Comparison of ENCODE assay signal across 9 mouse cellular contexts in genomic region chr19:53838850-53839249, GRCm38 (mm10). TPM values are rescaled to one million over a fixed set of nuclear protein-coding genes. Genes with fewer than 3 reads are reported as not detected.
A peak's percentile ranks its signal among the peaks of the same experiment; 100 is the strongest.
DNase-seq lines count a peak whose midpoint lies in the region; ATAC-seq and TF ChIP-seq lines count a peak whose summit lies in the region.
"Had no signal": no experiment of that assay in that cellular context is flagged by ENCODE, and none has a peak within 500 bp of the region (broad histone marks: within the 10 kb centered on the region; RNA-seq: fewer than 3 reads in every experiment).

No protein-coding gene starts in this region.

- H3K27me3 ChIP-seq in kidney, postnatal 0 days (ENCODE audit: insufficient read depth, low read length), result no peaks in the 10 kb centered on the region
- no peaks in the 10 kb centered on the region for H3K27me3 ChIP-seq in kidney, embryonic 15.5 days
- no peaks in the 10 kb centered on the region for H3K27me3 ChIP-seq in forebrain, embryonic 15.5 days

- H3K9me3 ChIP-seq in kidney, postnatal 0 days (replicated peaks; ENCODE audit: low read length), result no peaks in the 10 kb centered on the region
- no peaks in the 10 kb centered on the region for H3K9me3 ChIP-seq in kidney, embryonic 15.5 days (replicated peaks)
- no peaks in the 10 kb centered on the region for H3K9me3 ChIP-seq in forebrain, embryonic 15.5 days
- H3K9me3 ChIP-seq: hindbrain, embryonic 10.5 days had no signal

- H3K4me3 ChIP-seq in kidney, postnatal 0 days (replicated peaks; ENCODE audit: low read depth, low read length), result no peak overlapping the region
- H3K4me3 ChIP-seq in kidney, embryonic 15.5 days (replicated peaks), result no peak overlapping the region
- no peak overlapping the region for H3K4me3 ChIP-seq in forebrain, embryonic 15.5 days
- H3K4me3 ChIP-seq: erythroblast, embryonic 14.5 days; hindbrain, embryonic 10.5 days had no signal

- no peaks in the 10 kb centered on the region; the same call in 1 of the 2 replicates for H3K4me1 ChIP-seq in kidney, postnatal 0 days (replicated peaks; ENCODE audit: insufficient read depth, low read length)
- peaks cover 17% of the 10 kb centered on the region for H3K4me1 ChIP-seq in kidney, embryonic 15.5 days
- peaks cover 34% of the 10 kb centered on the region for H3K4me1 ChIP-seq in forebrain, embryonic 15.5 days

- no peak overlapping the region for H3K4me2 ChIP-seq in kidney, postnatal 0 days (ENCODE audit: low read length)
- H3K4me2 ChIP-seq in kidney, embryonic 15.5 days, result no peak overlapping the region
- no peak overlapping the region for H3K4me2 ChIP-seq in forebrain, embryonic 15.5 days (replicated peaks)

- no peak for DNase-seq in kidney, postnatal 0 days (ENCODE audit: low spot score)
- peak; percentile 44 for DNase-seq in adipocyte (ENCODE audit: low spot score)
- DNase-seq in retina, postnatal 1 day, result peak; percentile 51
- no peak for DNase-seq in layer of hippocampus, adult 9-11 months
- no peak for DNase-seq in right cerebral cortex, postnatal 14 days

- ATAC-seq in kidney, postnatal 0 days (replicated peaks; ENCODE audit: low FRiP score, low read depth), result no peak
- ATAC-seq in kidney, embryonic 15.5 days (replicated peaks; ENCODE audit: low FRiP score), result no peak
- no peak for ATAC-seq in forebrain, embryonic 15.5 days (replicated peaks)

- no peak overlapping the region for H3K27ac ChIP-seq in kidney, postnatal 0 days
- no peak overlapping the region for H3K27ac ChIP-seq in kidney, embryonic 15.5 days
- H3K27ac ChIP-seq in forebrain, embryonic 15.5 days (replicated peaks), result peak overlapping the region; percentile 31; the same call in 1 of the 2 replicates
- H3K27ac ChIP-seq: hindbrain, embryonic 10.5 days had no signal

- H3K36me3 ChIP-seq in kidney, postnatal 0 days (ENCODE audit: insufficient read depth, low read length), result no peaks in the 10 kb centered on the region
- no peaks in the 10 kb centered on the region for H3K36me3 ChIP-seq in kidney, embryonic 15.5 days
- no peaks in the 10 kb centered on the region for H3K36me3 ChIP-seq in forebrain, embryonic 15.5 days
- H3K36me3 ChIP-seq: hindbrain, embryonic 10.5 days had no signal

- TF ChIP-seq CTCF in kidney, postnatal 0 days (IDR thresholded peaks at IDR 0.05; ENCODE audit: low read depth), result peak; percentile 58

- H3K9ac ChIP-seq in kidney, postnatal 0 days (ENCODE audit: low read depth, low read length), result no peak overlapping the region
- no peak overlapping the region for H3K9ac ChIP-seq in kidney, embryonic 15.5 days
- no peak overlapping the region for H3K9ac ChIP-seq in forebrain, embryonic 15.5 days (replicated peaks)

- 63% methylated on average over 9 of the region's 9 CpGs for WGBS in kidney, postnatal 0 days
- 65% methylated on average over 9 of the region's 9 CpGs for WGBS in kidney, embryonic 15.5 days
- 61% methylated on average over 9 of the region's 9 CpGs for WGBS in forebrain, embryonic 15.5 days

RNA-seq across cellular contexts. Expression of gene Pdcd4, which starts 53.2 kb away (rescaled TPM):
- 119 and 121 TPM in 2 replicates for polyA plus RNA-seq in kidney, postnatal 0 days (2015; fragmentation: Nextera tagmentation; extraction: Ambion mirVana)
- polyA plus RNA-seq in kidney, embryonic 15.5 days (2015; fragmentation: Nextera tagmentation; extraction: Ambion mirVana), result 122 and 124 TPM in 2 replicates
- 90.4 and 94.7 TPM in 2 replicates for polyA plus RNA-seq in forebrain, embryonic 15.5 days (2015; fragmentation: Nextera tagmentation; extraction: Ambion mirVana)

Comparison
In these comparisons a context has a peak if more than half of its experiments do, and no peak if none do; other contexts are left out.
1. DNase-seq: peak in adipocyte (single experiment) and retina, postnatal 1 day (single experiment); none in kidney, postnatal 0 days (single experiment), layer of hippocampus, adult 9-11 months (single experiment) and right cerebral cortex, postnatal 14 days (single experiment).